Mouse (Mus musculus) gonadal fat pad, adult 2 months (tissue): ENCODE results near the gene Ttll1. TPM values are rescaled to one million over a fixed set of nuclear protein-coding genes. Genes with fewer than 3 reads are reported as not detected.

ENCODE experiments used
- DNase-seq: peaks from one replicate; pipeline ENCODE4 v3.0.0-alpha.2; 2012; ENCODE audit warnings: low read depth
- polyA plus RNA-seq: library from polyadenylated mRNA; depleted of rRNA; stranded (reverse); fragments of >200 nt; gene quantifications from 2 replicates; pipeline ENCODE4 v1.2.3, GENCODE M21; 2012; rRNA removed

The Ttll1 gene
- polyA plus RNA-seq, 1 experiment, result 11.6 TPM

DNA sequence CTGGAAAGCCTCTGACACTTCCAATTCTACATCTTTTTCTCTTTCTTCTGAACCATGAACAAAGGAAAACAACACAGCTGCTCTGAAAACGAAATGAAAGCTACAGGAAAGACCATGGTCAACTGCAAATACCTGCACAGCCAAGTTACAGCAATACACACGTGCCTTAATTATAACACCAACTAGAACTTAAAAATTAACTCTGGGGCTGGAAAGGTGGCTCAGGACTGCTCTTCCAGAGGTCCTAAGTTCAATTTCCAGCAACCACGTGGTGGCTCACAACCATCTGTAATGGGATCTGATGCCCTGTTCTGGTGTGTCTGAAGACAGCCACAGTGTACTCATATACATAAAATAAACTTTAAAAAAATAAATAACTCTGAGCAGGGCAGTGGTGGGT lies 55.7 kb downstream of the Ttll1 start:
- no peak for DNase-seq

DNA sequence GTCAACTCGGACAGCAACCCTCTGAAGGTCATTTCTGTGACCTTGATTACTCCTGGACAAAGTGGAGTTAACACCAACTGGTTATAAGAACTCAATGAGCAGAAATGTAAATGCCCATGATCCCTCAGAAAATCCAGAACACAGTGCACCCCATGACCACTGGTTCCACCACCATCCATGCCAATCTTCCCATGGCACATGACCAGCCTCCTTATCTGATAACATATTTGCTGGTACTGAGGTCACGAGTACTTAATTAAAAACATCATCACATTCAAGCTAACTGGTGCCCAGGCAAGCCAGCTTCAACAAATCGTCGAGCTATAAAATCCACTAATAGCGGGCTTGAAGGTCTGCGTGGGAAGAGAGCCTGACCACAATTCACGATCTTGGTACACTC lies 56.3 kb downstream of the Ttll1 start:
- no peak for DNase-seq

DNA sequence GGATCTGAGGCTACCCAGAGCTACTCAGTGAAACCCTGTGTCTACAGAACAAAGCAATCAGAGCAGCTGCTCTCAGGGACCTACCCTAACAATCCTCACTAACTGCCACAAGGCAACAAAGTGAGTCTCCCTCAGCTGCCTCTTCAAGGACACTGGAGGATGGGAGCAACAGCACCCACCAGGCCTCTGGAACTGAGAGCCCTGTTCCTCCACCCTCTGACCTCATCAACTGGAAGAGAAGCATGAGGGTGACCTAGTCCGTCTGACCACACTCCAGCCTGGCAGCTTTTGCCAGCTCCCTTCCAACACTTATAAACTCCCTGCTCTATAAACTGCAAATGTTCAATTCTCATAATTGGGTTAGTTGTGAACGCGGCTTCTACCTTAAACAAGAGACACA lies 56.8 kb downstream of the Ttll1 start:
- no peak for DNase-seq

DNA sequence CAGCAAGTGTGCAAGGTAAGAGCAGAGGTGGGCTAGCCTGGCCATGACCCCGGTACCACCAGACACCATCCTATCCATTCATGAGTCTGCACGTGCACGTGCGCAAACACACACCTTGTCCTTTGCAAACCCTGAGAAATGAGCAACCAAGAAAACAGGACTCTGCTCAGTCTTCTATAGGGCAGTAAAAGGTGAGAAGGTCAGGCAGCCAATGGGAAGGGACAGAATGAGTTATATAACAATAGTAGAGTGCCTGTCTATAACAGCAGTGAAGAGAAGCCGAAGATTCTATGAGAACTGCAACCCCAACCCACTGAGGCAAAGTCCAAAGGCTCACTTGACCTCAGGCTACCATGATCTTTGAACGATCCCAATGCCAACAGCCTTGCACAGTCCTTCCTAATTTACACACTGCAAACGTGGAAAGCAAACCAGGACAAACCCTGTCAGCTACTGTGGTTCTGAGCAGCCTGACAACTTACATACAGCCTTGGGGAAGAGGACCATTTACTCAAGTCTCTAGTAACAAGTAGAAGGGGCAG lies 58.4 kb downstream of the Ttll1 start:
- no peak for DNase-seq

DNA sequence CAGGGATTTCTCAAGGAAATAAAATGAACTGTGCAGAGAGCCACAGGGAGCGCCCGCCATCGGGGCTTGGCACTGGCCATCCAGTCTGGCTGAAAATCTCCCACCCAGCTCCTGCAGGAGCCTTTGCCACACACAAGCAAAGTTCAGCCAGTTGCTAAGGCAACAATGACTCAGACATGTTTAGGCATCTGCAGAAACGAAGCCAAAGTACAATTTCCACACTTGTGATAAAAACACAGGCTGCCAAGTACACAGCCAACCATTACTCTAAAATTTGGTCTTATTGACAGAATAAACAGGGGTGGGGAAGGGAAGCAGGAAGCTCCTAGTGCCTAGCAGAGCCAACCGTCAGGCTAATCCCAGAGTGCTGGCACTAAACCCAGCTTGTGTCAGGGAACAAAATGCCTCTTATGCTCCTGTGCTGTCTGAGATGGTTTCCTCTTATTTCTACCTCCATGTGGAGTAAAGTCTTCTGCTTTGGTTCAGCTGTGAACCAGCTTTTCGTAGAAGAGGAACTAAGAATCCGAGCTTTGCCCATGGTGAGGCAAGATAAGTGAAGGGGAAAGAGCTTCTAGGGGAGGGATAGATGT lies 59.0 kb downstream of the Ttll1 start:
- no peak for DNase-seq

DNA sequence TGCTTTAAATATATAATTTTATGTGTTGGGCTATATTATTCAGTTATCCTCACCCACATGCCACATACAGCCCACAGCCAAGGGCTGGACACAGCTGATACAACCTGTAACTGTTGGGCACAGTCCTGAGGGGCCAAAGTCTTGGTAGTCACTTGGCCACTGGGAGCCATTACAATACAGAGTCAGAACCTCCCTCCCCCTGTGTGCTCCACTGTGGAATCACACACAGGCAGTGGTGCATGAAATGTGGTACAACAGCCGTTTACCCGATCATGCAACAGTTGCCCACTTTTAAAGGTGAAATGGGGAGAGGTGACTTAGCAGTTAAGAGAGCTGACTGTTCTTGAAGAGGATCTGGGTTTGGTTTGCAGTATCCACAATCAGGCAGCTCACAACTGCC lies 60.7 kb downstream of the Ttll1 start:
- DNase-seq, result no peak

DNA sequence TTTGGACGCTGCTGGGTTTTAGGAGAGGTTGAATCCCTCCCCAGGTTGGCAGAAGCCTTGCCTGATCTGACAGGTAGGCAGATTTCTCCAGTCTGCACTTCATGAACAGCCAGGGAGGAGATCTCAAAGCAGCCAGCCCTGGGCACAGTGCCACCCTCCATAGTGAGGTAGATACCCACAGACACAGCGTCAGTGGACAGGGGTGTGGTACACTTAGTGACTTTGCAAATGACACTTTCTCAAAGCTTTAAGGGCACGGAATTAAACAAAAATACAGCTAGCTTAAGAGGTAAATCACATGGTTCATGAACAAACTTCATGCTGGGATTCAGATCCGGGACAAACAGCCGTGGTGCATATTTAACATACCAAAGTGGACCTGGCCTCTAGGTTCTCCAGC lies 62.0 kb downstream of the Ttll1 start:
- no peak for DNase-seq

DNA sequence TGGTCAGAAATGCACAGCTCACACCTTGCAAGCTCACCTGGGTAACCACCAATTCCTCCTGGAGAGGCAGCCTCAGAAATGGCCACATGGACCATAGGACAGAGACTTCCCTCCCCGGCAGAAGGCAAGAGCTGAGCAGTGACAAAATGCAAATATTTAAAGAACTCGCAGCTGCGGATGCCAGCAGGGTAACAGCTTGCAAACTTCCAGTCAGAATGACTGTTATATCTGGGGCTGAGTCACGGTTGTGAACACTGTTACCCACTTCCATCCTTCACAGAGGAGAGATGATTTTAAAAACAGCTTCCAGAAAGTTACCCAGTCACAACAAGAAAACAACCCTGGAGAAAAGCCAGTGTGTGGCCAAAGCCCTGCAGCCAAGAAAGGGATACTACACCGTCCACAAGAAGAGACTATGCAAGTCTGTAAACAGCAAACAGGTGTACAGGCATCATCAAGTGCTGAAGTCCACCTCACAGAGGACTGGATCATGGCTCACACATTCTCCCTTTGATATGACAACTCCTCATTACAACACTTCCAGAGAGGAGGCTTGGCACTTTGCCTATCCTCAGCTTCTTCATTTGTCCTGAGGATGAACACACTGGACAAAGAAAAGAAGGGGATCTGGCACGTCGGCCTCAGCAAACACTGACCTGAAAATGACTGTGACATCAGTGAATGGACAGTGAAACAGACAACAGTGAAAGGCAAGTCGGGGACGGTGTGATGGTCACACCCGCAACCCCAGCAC lies 62.7 kb downstream of the Ttll1 start:
- DNase-seq, result no peak

DNA sequence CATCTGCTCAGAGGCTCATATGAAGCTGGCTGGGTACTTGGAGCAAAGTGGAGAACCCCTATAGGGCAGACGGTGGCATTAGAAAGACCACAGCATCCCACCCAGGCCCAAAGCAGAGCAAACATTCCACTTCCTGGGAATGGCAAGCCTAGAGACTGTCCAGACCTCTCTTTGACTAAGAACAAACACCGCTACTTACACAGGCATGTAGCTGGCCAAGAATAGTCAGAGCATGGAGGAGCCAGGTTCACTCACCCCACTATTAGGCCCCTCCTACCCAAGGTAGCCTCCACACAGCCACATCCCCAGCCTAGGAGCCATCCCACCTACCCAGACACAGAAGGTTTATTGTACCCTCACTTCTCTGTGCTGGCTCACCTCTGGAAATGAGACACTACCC lies 64.8 kb downstream of the Ttll1 start:
- no peak for DNase-seq

DNA sequence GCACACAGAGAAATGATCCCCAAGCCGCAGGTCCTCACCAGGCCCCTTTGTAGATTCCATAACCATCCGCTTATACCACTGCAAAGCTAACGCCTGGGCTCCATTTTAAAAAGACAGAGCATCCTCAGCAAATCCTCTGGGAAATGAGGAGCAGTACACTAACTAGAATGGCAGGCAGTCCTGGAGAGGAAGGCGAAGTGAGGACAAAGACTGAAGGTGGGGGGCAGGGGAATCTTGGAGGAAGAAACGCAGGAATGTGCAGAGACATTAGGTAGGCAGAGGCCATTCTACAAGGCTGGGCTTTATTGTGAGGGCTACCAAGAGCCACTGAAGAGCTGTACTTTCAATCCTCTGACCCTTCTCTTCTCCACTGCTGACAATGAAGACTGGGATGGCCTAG lies 65.3 kb downstream of the Ttll1 start:
- no peak for DNase-seq

DNA sequence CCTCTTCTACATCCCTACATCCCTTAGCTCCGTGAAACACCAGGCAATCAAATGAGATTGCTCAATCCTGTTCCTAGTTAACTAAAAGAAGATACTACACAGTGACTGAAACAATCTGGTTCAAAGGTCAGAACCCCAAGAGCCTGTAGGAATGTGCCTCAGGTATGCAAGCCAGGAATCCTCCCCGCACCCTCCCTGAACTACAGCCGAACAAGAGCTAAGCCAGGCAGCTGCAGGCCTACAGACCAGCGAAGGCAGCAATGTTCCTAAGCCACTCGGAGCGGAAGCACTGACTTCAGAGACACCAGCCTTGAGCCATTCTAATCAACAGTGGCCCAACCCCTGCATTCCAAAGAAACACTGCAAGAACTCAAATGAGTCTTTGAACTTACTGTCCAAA lies 66.3 kb downstream of the Ttll1 start:
- peak; percentile 55 for DNase-seq

DNA sequence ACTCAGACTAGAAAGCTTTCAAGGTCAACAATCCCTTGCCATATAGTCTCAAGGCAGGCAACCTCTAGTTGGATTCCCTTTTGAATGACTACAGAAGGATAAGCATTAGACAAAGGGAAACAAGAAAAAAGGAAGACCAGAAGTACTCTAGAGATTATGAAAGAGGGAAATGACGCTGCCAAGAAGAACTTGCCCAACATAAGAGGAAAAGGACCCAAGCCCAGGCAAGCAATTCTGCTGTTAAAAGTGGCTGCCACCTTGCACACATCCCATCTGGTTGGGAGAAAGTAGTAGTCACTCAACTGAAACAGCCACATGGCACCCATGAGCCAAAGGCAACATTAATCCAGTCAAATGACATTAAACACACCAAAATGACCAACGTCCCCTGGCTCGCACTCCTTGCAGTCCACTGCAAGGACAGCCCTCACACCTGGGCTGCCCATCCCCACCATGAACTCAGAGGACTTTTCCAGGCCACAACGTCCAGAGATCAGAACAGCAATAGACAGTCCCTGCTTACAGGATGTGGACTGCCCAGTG lies 68.1 kb downstream of the Ttll1 start:
- no peak for DNase-seq

DNA sequence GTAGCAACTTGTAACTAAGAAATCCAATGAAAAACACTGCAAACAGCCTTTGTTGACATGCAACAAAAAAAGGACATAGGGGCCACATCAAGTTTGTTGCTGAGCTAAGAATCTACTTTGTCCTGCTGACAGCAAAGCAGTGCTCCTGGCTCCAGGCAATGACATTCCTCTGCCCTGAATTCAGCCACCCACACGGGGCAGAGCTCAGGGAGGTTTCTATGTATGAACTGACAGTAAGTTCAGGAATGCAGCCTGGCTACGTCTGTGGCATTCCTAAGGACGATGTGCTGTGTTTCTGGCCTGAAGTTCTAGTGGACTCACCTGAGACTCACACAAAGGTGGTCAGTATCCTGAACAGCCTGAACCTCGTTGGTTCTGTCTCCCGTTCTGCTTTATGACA lies 70.0 kb downstream of the Ttll1 start:
- peak; percentile 57 for DNase-seq

DNA sequence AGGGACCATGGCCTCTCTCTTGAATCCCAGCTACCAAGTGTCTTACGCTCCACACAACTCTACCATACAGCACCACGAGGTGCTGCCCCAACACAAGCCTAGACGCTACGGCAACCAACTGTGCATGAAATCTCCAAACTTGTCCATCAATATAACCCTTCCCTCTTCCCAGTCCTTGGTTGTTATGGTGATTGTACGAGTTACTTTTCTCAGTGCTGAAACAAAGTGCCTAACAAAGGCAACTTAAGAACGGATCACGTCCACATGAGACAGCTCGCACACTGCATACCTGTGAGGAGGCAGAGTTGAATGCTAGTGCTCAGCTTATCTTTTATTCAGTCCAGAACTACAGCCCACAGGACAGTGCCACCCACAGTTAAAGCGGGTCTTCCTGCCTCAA lies 74.2 kb downstream of the Ttll1 start:
- DNase-seq, result no peak

DNA sequence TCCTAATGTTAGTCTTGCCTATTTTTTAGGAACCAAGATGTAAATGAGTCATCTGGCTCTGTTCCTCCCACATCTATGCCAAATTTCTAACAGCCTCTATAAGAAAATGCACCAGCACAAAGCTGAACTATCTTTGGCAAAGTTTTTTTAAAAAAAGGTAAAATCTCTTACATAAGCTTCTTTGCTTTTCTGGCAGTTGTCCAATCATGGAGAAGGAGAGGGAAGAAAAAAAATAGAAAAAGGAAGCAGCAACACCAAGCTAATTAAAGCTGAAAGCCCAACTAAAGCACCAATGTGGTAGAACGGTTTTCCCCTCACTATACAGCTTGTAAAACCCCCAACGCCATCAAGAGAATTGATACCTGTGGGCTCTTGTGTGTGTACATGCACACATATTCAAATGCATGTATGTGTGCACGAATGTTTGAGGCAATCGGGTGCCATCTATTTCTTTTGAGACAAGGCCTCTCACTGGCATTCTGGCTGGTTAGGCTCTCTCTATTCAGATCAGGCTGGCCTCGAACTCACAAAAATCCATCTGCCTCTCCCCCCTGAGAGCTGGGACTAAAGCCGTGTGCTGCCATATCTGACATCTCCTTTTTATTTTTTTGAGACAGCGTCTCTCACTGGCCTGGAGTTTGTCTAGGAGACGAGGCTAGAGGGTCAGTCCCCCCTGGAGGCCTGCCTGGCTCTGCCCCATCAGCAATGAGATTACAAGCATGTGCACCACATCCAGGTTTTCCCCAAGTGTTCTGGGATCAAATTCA lies 75.2 kb downstream of the Ttll1 start:
- no peak for DNase-seq

DNA sequence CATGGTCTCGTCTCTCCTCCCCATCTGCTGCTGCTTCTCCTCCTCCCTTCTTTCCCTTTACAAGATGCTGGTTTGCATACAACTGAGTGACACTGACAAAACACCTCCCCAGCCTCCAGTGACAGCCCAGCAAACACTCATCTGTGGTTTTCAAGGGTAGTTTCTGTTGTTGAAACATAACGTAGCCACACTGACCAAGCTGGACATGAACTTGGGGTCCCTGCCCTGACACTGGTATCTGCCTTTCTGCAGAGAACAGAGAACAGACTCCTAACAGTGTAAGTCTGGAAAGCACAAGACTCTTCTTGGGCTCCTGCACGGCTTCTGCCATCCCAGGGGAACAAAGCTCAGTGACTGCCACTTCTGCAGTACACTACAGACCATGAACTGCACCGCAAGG lies 76.0 kb downstream of the Ttll1 start:
- no peak for DNase-seq

Other genes with a start within 250 kb of the Ttll1 start
- 53.5 and 66.1 TPM in 2 replicates for gene Arfgap3, start 160.6 kb downstream of the Ttll1 start, polyA plus RNA-seq
- 39.6 and 42.9 TPM in 2 replicates for gene Pacsin2, start 46.3 kb downstream of the Ttll1 start, polyA plus RNA-seq
- gene Bik, start 16.0 kb upstream of the Ttll1 start, polyA plus RNA-seq, result 6.3 and 6.5 TPM in 2 replicates
- 493 and 738 TPM in 2 replicates for gene Tspo, start 52.7 kb upstream of the Ttll1 start, polyA plus RNA-seq
- 27.0 and 31.7 TPM in 2 replicates for gene Mcat, start 52.9 kb upstream of the Ttll1 start, polyA plus RNA-seq
- gene Ttll12, start 84.3 kb upstream of the Ttll1 start, polyA plus RNA-seq, result 20.0 and 20.1 TPM in 2 replicates
- gene Scube1, start 214.1 kb upstream of the Ttll1 start, polyA plus RNA-seq, result 13.9 and 37.2 TPM in 2 replicates